Mouse (Mus musculus): ENCODE measurements around the gene Tenm4.

GRCm38 (mm10) chr7:96780556-96780955 lies 609.5 kb downstream of the Tenm4 start:
- TF ChIP-seq CTCF (IDR thresholded peaks at IDR 0.05; ENCODE audit: low read depth) (no peak), EP300 (IDR thresholded peaks at IDR 0.05; ENCODE audit: low read depth) (no peak)

All from liver, embryonic 14.5 days (tissue).